Mouse (Mus musculus): Measurements from ENCODE around the gene Rgsl1. TPM values are rescaled to one million over a fixed set of nuclear protein-coding genes. Genes with fewer than 3 reads are reported as not detected.

Rgsl1 gene
- polyA plus RNA-seq, 1 experiment: 0.36 TPM

DNA sequence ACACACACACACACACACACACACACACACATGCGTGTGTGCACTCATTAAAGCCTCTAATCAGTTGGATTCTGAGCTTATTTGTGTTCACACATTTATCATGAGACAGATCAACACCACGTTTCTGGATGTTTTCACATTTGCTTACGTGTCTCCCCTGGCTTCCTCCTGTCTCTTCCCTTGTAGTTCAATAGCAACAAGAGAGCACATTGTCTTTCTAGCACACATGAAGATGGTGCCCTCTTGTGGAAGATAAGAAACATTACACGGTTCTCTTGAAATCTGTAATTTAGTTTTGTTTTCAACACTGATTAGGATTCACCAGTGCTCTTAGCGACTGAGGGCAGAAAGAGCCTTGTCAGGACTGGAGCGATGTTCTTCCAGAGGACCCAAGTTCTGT is 2.9 kb upstream of the Rgsl1 start:
- WGBS: 18% methylated on average over 6 of the region's 6 CpGs
- no peaks in the 10 kb centered on the region for H3K27me3 ChIP-seq (ENCODE audit: control insufficient read depth, insufficient read depth, low read length)
- H3K4me3 ChIP-seq (ENCODE audit: control insufficient read depth, insufficient read depth, low read length): peak overlapping the region; percentile 7
- TF ChIP-seq CTCF (IDR thresholded peaks at IDR 0.05; ENCODE audit: borderline replicate concordance, control insufficient read depth, extremely low read depth, insufficient read depth, low read length, poor library complexity): no peak
- TF ChIP-seq POLR2A (IDR thresholded peaks at IDR 0.05; ENCODE audit: control insufficient read depth, extremely low read depth, insufficient read depth, low read length, poor library complexity): no peak
- no peaks in the 10 kb centered on the region for H3K36me3 ChIP-seq (ENCODE audit: control insufficient read depth, insufficient read depth, low read length)
- peak; percentile 23 for DNase-seq
- H3K4me1 ChIP-seq (replicated peaks; ENCODE audit: control insufficient read depth, insufficient read depth, low read length): peaks cover 26% of the 10 kb centered on the region
- no peak overlapping the region for H3K27ac ChIP-seq (ENCODE audit: control insufficient read depth, insufficient read depth, low read length)

GRCm38 (mm10) chr1:153846420-153846819 is 2.5 kb upstream of the Rgsl1 start:
- WGBS: 81% methylated on average over 7 of the region's 7 CpGs
- H3K4me1 ChIP-seq (replicated peaks; ENCODE audit: control insufficient read depth, insufficient read depth, low read length): peaks cover 27% of the 10 kb centered on the region

GRCm38 (mm10) chr1:153842121-153842740 is 1.7 kb downstream of the Rgsl1 start:
- no peaks in the 10 kb centered on the region for H3K36me3 ChIP-seq (ENCODE audit: control insufficient read depth, insufficient read depth, low read length)
- no peaks in the 10 kb centered on the region for H3K27me3 ChIP-seq (ENCODE audit: control insufficient read depth, insufficient read depth, low read length)
- no peak for TF ChIP-seq POLR2A (IDR thresholded peaks at IDR 0.05; ENCODE audit: control insufficient read depth, extremely low read depth, insufficient read depth, low read length, poor library complexity)
- TF ChIP-seq CTCF (IDR thresholded peaks at IDR 0.05; ENCODE audit: borderline replicate concordance, control insufficient read depth, extremely low read depth, insufficient read depth, low read length, poor library complexity): no peak
- WGBS: 56% methylated on average over 11 of the region's 11 CpGs
- no peak overlapping the region for H3K4me3 ChIP-seq (ENCODE audit: control insufficient read depth, insufficient read depth, low read length)
- peak overlapping the region; percentile 96 for H3K27ac ChIP-seq (ENCODE audit: control insufficient read depth, insufficient read depth, low read length)
- H3K4me1 ChIP-seq (replicated peaks; ENCODE audit: control insufficient read depth, insufficient read depth, low read length): peaks cover 14% of the 10 kb centered on the region
- peak; percentile 75 for DNase-seq

More at GRCm38 (mm10) chr1:153846420-153846819, 2.5 kb upstream of the Rgsl1 start:
- Histone ChIP-seq H3K4me3 (ENCODE audit: control insufficient read depth, insufficient read depth, low read length) (no peak overlapping the region), H3K27ac (ENCODE audit: control insufficient read depth, insufficient read depth, low read length) (no peak overlapping the region), H3K36me3 (ENCODE audit: control insufficient read depth, insufficient read depth, low read length) (no peaks in the 10 kb centered on the region), H3K27me3 (ENCODE audit: control insufficient read depth, insufficient read depth, low read length) (no peaks in the 10 kb centered on the region)
- TF ChIP-seq POLR2A (IDR thresholded peaks at IDR 0.05; ENCODE audit: control insufficient read depth, extremely low read depth, insufficient read depth, low read length, poor library complexity) (no peak), CTCF (IDR thresholded peaks at IDR 0.05; ENCODE audit: borderline replicate concordance, control insufficient read depth, extremely low read depth, insufficient read depth, low read length, poor library complexity) (no peak)
- no peak for DNase-seq

- Histone ChIP-seq H3K4me3 (ENCODE audit: control insufficient read depth, insufficient read depth, low read length) (no peak overlapping the region), H3K4me1 (replicated peaks; ENCODE audit: control insufficient read depth, insufficient read depth, low read length) (no peaks in the 10 kb centered on the region), H3K27ac (ENCODE audit: control insufficient read depth, insufficient read depth, low read length) (no peak overlapping the region), H3K36me3 (ENCODE audit: control insufficient read depth, insufficient read depth, low read length) (no peaks in the 10 kb centered on the region), H3K27me3 (ENCODE audit: control insufficient read depth, insufficient read depth, low read length) (no peaks in the 10 kb centered on the region)
- 66% methylated on average over 4 of the region's 4 CpGs for WGBS
- DNase-seq: no peak
- TF ChIP-seq POLR2A (IDR thresholded peaks at IDR 0.05; ENCODE audit: control insufficient read depth, extremely low read depth, insufficient read depth, low read length, poor library complexity): no peak
- no peak for TF ChIP-seq CTCF (IDR thresholded peaks at IDR 0.05; ENCODE audit: borderline replicate concordance, control insufficient read depth, extremely low read depth, insufficient read depth, low read length, poor library complexity)
Measured at GRCm38 (mm10) chr1:153836036-153836435, 7.9 kb downstream of the Rgsl1 start.

GRCm38 (mm10) chr1:153830746-153831145 is 13.2 kb downstream of the Rgsl1 start:
- H3K4me1 ChIP-seq (replicated peaks; ENCODE audit: control insufficient read depth, insufficient read depth, low read length): peaks cover 2% of the 10 kb centered on the region; the same call in 1 of the 2 replicates
- WGBS: 96% methylated on average over 4 of the region's 4 CpGs
- H3K27ac ChIP-seq (ENCODE audit: control insufficient read depth, insufficient read depth, low read length): no peak overlapping the region
- no peaks in the 10 kb centered on the region for H3K36me3 ChIP-seq (ENCODE audit: control insufficient read depth, insufficient read depth, low read length)
- TF ChIP-seq CTCF (IDR thresholded peaks at IDR 0.05; ENCODE audit: borderline replicate concordance, control insufficient read depth, extremely low read depth, insufficient read depth, low read length, poor library complexity) (no peak), POLR2A (IDR thresholded peaks at IDR 0.05; ENCODE audit: control insufficient read depth, extremely low read depth, insufficient read depth, low read length, poor library complexity) (no peak)
- no peaks in the 10 kb centered on the region for H3K27me3 ChIP-seq (ENCODE audit: control insufficient read depth, insufficient read depth, low read length)
- no peak overlapping the region for H3K4me3 ChIP-seq (ENCODE audit: control insufficient read depth, insufficient read depth, low read length)
- DNase-seq: no peak

DNA sequence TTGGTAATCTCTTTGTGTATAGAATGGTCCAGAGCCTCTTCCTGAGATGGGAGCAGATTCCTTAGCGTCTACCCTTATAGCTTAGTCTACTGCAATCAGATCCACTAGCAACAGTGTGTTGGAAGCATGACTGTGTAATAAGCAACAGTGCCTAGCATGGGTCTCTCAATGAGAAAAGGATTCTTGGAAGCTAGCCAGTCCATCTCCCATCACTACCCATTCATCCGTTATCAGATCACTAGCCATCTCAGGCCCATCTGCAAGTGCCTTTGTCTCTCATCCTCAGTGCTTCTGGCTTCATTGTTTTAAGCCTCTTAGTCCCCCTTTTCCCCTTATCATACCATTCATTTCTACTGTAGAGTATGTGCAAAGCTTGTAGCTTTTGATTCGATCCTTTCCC is 23.7 kb downstream of the Rgsl1 start:
- no peaks in the 10 kb centered on the region for H3K27me3 ChIP-seq (ENCODE audit: control insufficient read depth, insufficient read depth, low read length)

More for the DNA sequence above, 23.7 kb downstream of the Rgsl1 start:
- no peak for DNase-seq
- H3K27ac ChIP-seq (ENCODE audit: control insufficient read depth, insufficient read depth, low read length): no peak overlapping the region
- no peaks in the 10 kb centered on the region for H3K4me1 ChIP-seq (replicated peaks; ENCODE audit: control insufficient read depth, insufficient read depth, low read length)
- H3K4me3 ChIP-seq (ENCODE audit: control insufficient read depth, insufficient read depth, low read length): no peak overlapping the region
- TF ChIP-seq CTCF (IDR thresholded peaks at IDR 0.05; ENCODE audit: borderline replicate concordance, control insufficient read depth, extremely low read depth, insufficient read depth, low read length, poor library complexity): no peak
- TF ChIP-seq POLR2A (IDR thresholded peaks at IDR 0.05; ENCODE audit: control insufficient read depth, extremely low read depth, insufficient read depth, low read length, poor library complexity): no peak
- H3K36me3 ChIP-seq (ENCODE audit: control insufficient read depth, insufficient read depth, low read length): no peaks in the 10 kb centered on the region
- WGBS: 94% methylated on average over 3 of the region's 3 CpGs
